34 mouse cellular contexts compared by ENCODE assay signal in genomic region chr15:32275020-32275419, GRCm38 (mm10). TPM values are rescaled to one million over a fixed set of nuclear protein-coding genes. Genes with fewer than 3 reads are reported as not detected.
"Had no signal": no experiment of that assay in that cellular context is flagged by ENCODE, and none has a peak within 500 bp of the region (broad histone marks: within the 10 kb centered on the region; RNA-seq: fewer than 3 reads in every experiment).

No protein-coding gene starts in this region.

- H3K27ac ChIP-seq: heart, adult 2 months; heart, embryonic 10.5 days; heart, embryonic 13.5 days; heart, embryonic 15.5 days; hindbrain, embryonic 10.5 days; hindbrain, embryonic 12.5 days; hindbrain, embryonic 13.5 days; hindbrain, embryonic 14.5 days; hindbrain, embryonic 15.5 days; hindbrain, postnatal 0 days; intestine, embryonic 15.5 days; kidney, embryonic 15.5 days; kidney, postnatal 0 days; left cerebral cortex, adult 2 months had no signal

- H3K4me2 ChIP-seq: heart, embryonic 11.5 days; heart, embryonic 12.5 days; heart, embryonic 13.5 days; heart, embryonic 15.5 days; hindbrain, embryonic 12.5 days; hindbrain, embryonic 13.5 days; hindbrain, embryonic 14.5 days; hindbrain, embryonic 15.5 days; intestine, embryonic 15.5 days; kidney, embryonic 15.5 days had no signal

- DNase-seq: heart, adult 2 months; heart, postnatal 10 days; heart, postnatal 36 days; heart, postnatal 4 days; kidney, adult 11 months; kidney, adult 18-20 months; kidney, adult 2 months; kidney, adult 8-10 months; kidney, adult 9 months; kidney, postnatal 10 days; kidney, postnatal 36 days; kidney, postnatal 4 days; layer of hippocampus, adult 9-11 months; layer of hippocampus, postnatal 36 days had no signal

- H3K9me3 ChIP-seq: heart, embryonic 10.5 days; heart, embryonic 12.5 days; heart, embryonic 13.5 days; heart, embryonic 15.5 days; hindbrain, embryonic 10.5 days; hindbrain, embryonic 12.5 days; hindbrain, embryonic 13.5 days; hindbrain, embryonic 15.5 days; intestine, embryonic 15.5 days; kidney, embryonic 15.5 days had no signal

- H3K4me1 ChIP-seq: hindbrain, embryonic 15.5 days; intestine, embryonic 15.5 days had no signal

- ATAC-seq: hindbrain, embryonic 16.5 days; hindbrain, postnatal 0 days; inflammation-experienced regulatory T-cells, adult 6 months; intestine, embryonic 15.5 days; intestine, embryonic 16.5 days; intestine, postnatal 0 days had no signal

- H3K36me3 ChIP-seq: heart, embryonic 10.5 days; heart, embryonic 12.5 days; heart, embryonic 15.5 days; hindbrain, embryonic 10.5 days; hindbrain, embryonic 12.5 days; hindbrain, embryonic 13.5 days; hindbrain, embryonic 15.5 days had no signal

- H3K4me3 ChIP-seq: heart, adult 2 months; heart, embryonic 10.5 days; heart, embryonic 12.5 days; heart, embryonic 13.5 days; heart, embryonic 15.5 days; hindbrain, embryonic 10.5 days; hindbrain, embryonic 12.5 days; hindbrain, embryonic 13.5 days; hindbrain, embryonic 15.5 days; intestine, embryonic 15.5 days; kidney, embryonic 15.5 days; left cerebral cortex, adult 2 months had no signal

- H3K9ac ChIP-seq: heart, embryonic 12.5 days; heart, embryonic 13.5 days; heart, embryonic 15.5 days; hindbrain, embryonic 12.5 days; hindbrain, embryonic 13.5 days; hindbrain, embryonic 14.5 days; hindbrain, embryonic 15.5 days; intestine, embryonic 15.5 days; kidney, embryonic 15.5 days had no signal

- H3K27me3 ChIP-seq: heart, embryonic 12.5 days; heart, embryonic 13.5 days; heart, embryonic 15.5 days; hindbrain, embryonic 15.5 days; intestine, embryonic 15.5 days; kidney, embryonic 15.5 days had no signal

RNA-seq across cellular contexts. Expression of gene Sema5a, which starts 30.4 kb away (rescaled TPM):
- total RNA-seq: hematopoietic stem cell, adult 5-6 weeks had no signal
- polyA plus RNA-seq: inflammation-experienced regulatory T-cells, adult 6 months had no signal
